Mouse (Mus musculus): Measurements from ENCODE around the gene Lexm.

GRCm38 (mm10) chr4:106581176-106581864 is 35.7 kb downstream of the Lexm start:
- TF ChIP-seq POLR2A (IDR thresholded peaks at IDR 0.05; ENCODE audit: borderline replicate concordance, low read depth, low read length) (no peak), CTCF (IDR thresholded peaks at IDR 0.05; ENCODE audit: low read depth, low read length) (no peak)
